Mouse (Mus musculus) heart, postnatal 14 days (tissue): ENCODE results near the gene Flot1. TPM values are rescaled to one million over a fixed set of nuclear protein-coding genes. Genes with fewer than 3 reads are reported as not detected.

Experiments used
- DNase-seq, 2 experiments: peaks; one replicate each; pipeline ENCODE4 v3.0.0; 2021 to 2022
- intact Hi-C: fragments of 180-260 bp; cut with DNase I; formaldehyde crosslinking; loops from one replicate; pipeline ENCODE4 v1.15.1; 2025
- total RNA-seq, 2 experiments: library from RNA; stranded (reverse); gene quantifications; 2 replicates each; pipeline ENCODE4 v1.2.3; 2021

Gene Flot1
- total RNA-seq, 2 experiments from 2014 or later: 108 to 111 TPM

DNA sequence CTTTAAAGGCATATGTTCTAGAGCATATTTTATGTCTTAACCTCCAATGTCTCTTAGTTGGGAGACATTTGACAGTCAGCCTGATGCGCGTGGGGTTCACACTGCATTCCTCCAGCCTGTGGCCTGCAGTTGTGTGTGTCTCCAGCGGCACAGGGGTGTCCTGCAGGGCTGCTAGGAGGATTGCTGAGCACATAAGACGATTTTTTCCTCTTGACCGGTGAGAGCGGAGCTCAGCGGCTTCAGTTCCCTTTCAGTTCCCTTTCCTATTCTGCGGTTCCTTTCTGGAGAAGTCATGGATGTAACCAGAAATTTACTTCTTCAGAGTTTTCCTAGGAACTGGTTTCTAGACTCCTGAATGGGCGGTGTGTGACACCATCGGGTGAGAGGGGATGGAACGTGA is 13.6 kb upstream of the Flot1 start:
- intact Hi-C loops: loop anchor here (5.0 kb wide), 1 partner anchor 67 kb away; no protein-coding TSS in a partner anchor
- no peak for DNase-seq

DNA sequence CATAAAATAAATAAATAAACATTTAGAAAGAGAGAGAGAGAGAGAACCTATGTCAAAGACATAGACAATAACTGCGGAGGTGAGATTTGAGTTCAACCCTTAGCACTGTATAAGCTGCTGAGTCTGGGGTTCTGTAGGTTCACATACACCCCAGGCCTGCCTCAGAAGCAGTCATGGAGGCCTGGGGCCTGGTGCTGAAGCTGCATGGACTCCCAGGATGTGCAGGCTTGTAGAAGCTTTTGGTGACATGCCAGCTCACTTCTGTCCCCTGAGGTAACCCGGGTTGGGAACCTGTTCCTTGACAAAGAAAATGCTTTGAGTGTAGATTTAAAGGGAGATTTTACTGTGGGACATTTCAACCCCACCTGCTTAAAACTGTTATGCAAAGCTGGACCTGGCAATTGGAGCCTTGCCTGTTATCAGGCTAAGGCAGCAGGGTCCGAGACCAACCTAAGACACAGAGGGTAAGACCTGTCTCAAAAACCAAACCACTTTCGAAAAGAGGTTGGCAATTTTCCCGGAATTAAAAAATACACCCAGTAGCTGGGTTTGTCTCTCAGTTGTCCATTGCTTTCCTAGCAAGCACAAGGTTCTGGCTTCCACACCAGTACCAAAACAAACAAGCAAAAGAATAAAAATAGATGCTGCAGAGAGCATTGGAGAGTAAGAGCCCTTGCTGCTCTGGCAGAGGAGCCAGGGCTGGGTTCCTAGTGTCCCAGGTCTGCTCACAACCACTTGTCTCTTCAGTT is 12.0 kb upstream of the Flot1 start:
- no peak for DNase-seq
- intact Hi-C loops: no loop called here

DNA sequence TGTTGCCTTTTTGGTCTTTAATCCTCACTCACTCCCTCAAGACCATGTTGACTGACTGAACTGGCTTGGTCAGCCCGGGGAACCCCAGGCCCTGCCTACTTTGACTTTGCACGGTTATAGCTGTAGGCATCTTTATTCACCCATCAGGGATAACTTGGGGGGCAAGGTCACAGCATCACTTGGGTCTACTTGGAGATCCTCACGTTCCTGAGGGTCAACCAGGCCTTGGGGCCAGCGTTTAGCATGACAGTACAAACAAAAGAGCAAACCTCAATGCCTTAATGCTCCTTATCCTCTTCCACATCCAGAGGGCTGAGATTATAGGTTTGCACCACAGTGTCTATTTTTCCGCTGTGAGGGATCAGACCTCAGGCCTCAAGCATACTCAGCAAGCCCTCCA is 10.7 kb upstream of the Flot1 start:
- no peak for DNase-seq
- intact Hi-C loops: no loop called here

DNA sequence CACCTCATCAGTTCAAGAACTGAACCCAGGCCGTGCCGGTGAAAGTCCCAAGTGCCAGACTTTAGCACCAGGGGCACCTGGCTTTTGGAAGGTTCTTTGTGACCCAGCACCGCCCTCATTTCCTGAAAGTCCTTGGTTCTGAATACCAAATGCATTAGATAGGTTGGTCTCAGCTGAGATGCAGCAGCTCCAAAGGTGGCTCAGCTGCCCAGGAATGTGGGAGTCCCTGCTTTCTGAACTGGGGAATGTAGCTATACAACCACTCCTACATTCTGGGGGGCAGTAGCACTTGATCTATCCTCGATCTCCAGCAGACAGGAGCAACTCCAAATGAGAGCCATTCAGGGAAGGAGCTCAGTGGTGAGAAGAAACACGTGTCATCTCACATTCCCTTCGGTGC is 10.3 kb upstream of the Flot1 start:
- intact Hi-C loops: no loop called here

DNA sequence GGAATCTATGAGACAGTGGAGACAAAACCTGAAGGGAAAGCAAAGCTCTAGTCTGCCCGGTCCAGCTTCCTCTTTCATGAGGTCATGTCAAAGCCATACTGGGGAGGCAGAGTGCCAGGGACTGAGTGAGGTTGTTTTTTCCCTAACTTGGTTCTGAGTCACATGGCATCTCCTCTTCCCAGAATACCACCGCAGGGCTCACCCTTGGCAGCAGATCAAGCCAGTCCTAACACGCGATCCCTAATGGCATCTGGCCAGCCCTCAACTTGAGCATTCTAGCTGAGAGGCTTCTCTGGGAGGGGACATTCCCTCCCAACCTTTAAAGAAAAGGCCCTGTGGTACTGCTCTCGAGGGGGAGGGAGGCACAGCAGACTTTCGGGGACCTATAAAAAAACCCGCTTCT is 9.8 kb upstream of the Flot1 start:
- intact Hi-C loops: no loop called here
- peak; percentile 90 to 95 for DNase-seq

More for the DNA sequence above, 10.3 kb upstream of the Flot1 start:
- no peak for DNase-seq

- intact Hi-C loops: no loop called here
Observed at GRCm38 (mm10) chr17:35813653-35814052, 9.4 kb upstream of the Flot1 start.

DNA sequence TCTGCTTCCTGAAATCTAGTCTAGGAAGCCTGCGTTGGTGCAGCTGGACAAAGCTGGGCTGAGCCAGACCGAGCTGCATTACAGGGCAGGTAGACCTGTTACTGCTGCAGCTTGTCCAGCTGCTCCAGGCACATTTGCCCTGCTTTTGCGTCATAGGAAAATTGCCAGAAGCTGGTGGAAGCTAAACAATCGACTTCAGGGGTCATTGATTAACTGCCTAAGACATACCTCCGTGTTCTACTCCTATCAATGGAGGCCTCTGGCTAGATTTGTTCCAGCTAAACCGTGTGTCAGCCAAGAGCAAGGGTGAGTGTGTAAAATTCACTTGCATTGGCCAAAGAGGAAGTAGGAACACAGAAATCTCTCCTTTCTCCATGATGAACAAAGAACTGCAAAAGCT is 8.4 kb upstream of the Flot1 start:
- DNase-seq: no peak
- intact Hi-C loops: no loop called here

More at GRCm38 (mm10) chr17:35813653-35814052, 9.4 kb upstream of the Flot1 start:
- DNase-seq: no peak

- intact Hi-C loops: no loop called here
- no peak for DNase-seq
Observed at GRCm38 (mm10) chr17:35815836-35816235, 7.2 kb upstream of the Flot1 start.

GRCm38 (mm10) chr17:35816686-35817085 is 6.3 kb upstream of the Flot1 start:
- DNase-seq: no peak
- intact Hi-C loops: no loop called here

GRCm38 (mm10) chr17:35817226-35817625 is 5.8 kb upstream of the Flot1 start:
- intact Hi-C loops: no loop called here

DNA sequence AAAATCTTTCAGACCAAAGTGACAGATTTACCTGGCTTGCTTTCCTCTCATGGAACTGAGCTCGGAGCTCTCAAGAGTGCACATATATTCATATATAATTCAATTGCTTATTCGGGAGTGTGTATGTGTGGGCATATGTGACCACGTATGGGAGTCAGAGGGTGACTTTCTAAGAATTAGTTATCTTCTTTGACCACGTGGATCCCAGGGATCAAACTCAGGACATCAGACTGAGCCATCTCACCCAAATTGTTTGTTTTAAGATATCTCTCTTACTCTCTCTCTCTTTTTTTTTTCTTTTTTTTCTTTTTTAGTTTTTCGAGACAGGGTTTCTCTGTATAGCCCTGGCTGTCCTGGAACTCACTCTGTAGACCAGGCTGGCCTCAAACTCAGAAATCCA is 2.9 kb upstream of the Flot1 start:
- intact Hi-C loops: loop anchor here (2.0 kb wide), 1 partner anchor 33 kb away; no protein-coding TSS in a partner anchor
- no peak for DNase-seq

More at GRCm38 (mm10) chr17:35817226-35817625, 5.8 kb upstream of the Flot1 start:
- no peak for DNase-seq

DNA sequence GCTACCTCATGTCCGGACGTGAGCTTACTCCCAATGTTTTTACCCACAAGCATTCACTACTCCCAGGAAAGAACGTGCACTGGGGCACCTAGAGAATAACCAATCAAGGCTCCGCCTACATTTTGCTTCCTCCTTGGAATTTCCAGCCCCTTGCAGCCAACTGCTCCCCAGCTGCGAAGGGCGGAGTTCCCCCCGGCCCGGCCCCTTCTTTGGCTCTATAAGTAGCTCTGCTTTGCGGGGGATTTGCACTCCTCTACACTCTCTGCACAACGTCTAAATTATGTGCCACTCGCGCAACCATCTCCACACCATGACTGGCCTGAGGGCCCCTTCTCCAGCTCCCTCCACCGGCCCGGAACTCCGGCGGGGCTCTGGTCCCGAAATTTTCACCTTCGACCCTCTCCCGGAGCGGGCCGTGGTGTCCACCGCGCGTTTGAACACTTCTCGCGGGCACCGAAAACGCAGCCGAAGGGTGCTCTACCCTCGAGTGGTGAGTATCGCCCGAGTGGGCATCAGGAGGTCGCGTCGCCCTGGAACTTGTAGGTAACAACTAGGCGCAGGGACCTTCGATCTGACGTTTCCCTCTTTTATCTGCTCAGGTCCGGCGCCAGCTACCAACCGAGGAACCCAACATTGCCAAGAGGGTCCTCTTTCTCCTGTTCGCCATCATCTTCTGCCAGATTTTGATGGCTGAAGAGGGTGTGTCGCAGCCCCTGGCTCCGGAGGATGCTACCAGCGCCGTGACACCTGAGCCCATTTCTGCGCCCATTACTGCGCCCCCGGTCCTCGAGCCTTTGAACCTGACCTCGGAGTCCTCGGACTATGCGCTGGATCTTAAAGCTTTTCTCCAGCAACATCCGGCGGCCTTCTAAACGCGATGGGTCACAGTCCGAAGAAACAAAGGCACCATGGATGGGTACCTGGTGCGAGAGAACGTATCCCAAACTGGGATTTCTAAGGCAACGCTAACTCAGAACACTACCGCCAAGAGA is 1.3 kb upstream of the Flot1 start, which contains the start of gene Ier3:
Gene Ier3 (plus strand): TSS at position 246 of the 992 bp plus-strand sequence.
- peak; percentile 84 to 88 for DNase-seq
- intact Hi-C loops: loop anchor here (2.0 kb wide), 1 partner anchor 35 kb away; no protein-coding TSS in a partner anchor

GRCm38 (mm10) chr17:35822564-35822963 is 466 bp upstream of the Flot1 start:
- intact Hi-C loops: no loop called here
- no peak for DNase-seq

DNA sequence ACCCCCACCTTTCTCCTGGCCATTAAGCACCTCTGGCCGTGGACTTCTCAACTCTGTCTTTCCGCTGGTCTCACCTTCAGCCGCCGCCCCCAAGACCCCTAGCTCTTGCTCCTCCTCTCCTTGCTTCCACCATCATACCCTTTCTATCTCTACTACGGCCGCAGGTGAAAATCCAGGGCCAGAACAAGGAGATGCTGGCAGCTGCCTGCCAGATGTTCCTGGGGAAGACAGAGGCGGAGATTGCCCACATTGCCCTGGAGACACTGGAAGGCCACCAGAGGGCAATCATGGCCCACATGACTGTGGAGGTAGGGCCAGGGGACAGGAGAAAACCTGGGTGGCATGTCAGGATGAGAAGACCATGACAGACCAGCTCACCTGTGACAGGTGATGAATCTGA is 1.4 kb downstream of the Flot1 start:
- no peak for DNase-seq
- intact Hi-C loops: no loop called here

DNA sequence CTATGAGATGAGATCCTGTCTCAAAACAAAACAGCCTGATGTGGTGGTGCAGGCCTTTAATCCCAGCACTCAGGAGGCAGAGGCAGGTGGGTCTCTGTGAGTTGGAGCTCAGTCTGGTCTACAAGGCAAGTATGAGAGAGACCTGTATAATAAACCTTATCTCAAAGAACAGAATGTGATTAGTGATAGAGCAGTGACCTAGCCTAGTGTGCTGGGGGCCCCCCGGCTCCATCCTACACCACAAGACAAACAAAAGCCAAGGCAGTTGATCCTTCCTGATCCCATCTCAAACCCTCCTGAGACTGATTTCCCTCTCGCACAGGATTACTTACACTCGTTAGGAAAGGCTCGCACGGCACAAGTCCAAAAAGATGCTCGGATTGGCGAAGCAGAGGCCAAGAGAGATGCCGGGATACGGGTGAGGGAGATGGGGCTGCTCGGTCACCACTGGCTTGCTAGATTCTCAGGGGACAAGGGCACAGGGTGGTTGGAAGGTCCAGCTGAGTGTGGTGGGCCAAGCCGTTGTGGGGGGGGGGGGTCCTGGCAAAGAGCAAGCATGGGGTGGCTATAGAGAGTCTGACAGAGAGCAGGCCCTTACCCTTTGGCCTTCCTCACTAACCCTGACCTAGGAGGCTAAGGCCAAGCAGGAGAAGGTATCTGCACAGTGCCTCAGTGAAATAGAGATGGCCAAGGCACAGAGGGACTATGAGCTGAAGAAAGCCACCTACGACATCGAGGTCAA is 2.2 kb downstream of the Flot1 start:
- no peak for DNase-seq
- intact Hi-C loops: loop anchor here (5.0 kb wide), 1 partner anchor 167 kb away; no protein-coding TSS in a partner anchor

GRCm38 (mm10) chr17:35829737-35830136 is 6.7 kb downstream of the Flot1 start:
- intact Hi-C loops: loop anchor here (2.0 to 10.0 kb wide), 3 partner anchors 91 to 163 kb away; partner anchors contain the start of gene Gnl1
- peak; percentile 86 to 89 for DNase-seq

DNA sequence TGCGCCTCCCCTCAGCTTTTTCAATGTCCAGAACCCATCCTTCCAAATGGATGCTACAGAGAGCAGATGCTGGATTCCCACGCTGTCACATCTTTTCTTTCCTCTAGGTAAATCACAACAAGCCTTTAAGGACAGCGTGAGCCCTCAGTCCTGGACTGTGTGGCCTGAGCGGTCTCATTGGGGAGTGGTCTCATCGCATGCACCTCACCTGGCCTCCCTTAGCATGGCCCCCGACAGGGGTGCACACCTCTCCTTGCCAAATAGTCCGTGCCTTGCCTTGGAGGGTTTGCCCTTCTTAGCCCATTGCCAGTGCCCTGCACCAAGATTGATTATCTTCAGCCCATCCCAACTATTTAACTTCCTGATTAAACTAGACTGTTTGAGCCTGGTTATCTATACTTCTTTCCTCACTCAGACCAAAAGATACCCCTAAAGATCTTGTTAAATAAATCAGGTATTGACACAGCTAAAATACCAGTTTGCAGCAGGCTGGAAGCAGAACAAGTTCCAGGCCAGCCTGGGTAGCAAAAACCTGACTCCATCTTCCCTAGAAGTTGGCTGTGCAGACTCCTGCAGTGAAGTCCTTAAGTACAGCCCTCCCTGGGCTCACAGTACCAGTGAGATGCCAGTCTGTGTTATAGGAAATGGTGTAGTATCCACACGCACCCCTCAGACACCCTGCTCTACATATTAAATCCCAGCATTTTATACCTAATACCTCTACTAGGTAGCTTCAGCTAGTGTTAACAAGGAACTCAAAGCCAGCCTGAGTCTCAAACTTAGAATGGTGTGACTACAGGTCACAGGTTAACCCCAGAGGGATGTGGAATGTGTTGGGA is 9.6 kb downstream of the Flot1 start:
- no peak for DNase-seq
- intact Hi-C loops: loop anchor here (10.0 kb wide), 1 partner anchor 142 kb away; the partner anchor contains the start of gene Gnl1

GRCm38 (mm10) chr17:35833239-35833751 is 10.3 kb downstream of the Flot1 start:
- intact Hi-C loops: loop anchor here (10.0 kb wide), 1 partner anchor 142 kb away; the partner anchor contains the start of gene Gnl1
- no peak for DNase-seq

DNA sequence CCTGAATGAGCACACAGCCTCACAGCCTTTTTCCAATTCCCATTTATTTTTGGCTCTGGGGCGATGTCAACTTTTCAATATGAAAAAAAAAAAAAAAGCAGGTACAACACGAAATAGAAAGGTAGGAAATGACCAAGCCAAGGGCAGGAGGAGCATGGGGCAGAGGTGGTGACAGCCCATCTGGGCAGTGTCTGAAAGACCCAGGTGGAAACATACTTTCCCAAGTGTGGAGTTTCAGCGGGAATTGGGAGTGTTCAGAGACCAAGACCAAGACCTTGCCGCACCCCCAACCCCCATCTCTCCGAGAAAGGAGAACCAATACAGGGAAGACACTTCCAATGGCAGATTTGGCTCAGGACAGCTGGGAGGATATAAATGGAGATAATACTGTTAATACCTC is 10.9 kb downstream of the Flot1 start:
- no peak for DNase-seq
- intact Hi-C loops: loop anchor here (10.0 kb wide), 1 partner anchor 141 kb away; the partner anchor contains the start of gene Gnl1
